Mouse (Mus musculus): Measurements from ENCODE around the gene Cdx2. TPM values are rescaled to one million over a fixed set of nuclear protein-coding genes. Genes with fewer than 3 reads are reported as not detected.
A peak's percentile ranks its signal among the peaks of the same experiment; 100 is the strongest.

Gene Cdx2
- polyA plus RNA-seq, 1 experiment from 2014 or later, result not detected

GRCm38 (mm10) chr5:147332711-147333110, 25.6 kb upstream of the Cdx2 start:
- no peaks in the 10 kb centered on the region for H3K9me3 ChIP-seq (replicated peaks)
- 44% methylated on average over 7 of the region's 7 CpGs for WGBS
- H3K27ac ChIP-seq, result no peak overlapping the region
- H3K4me1 ChIP-seq, result peaks cover 4% of the 10 kb centered on the region; the same call in 1 of the 2 replicates
- H3K9ac ChIP-seq, result no peak overlapping the region
- no peak for ATAC-seq (ENCODE audit: low FRiP score)
- H3K4me2 ChIP-seq (replicated peaks), result no peak overlapping the region
- peaks cover 7% of the 10 kb centered on the region; the same call in 1 of the 2 replicates for H3K27me3 ChIP-seq
- no peaks in the 10 kb centered on the region for H3K36me3 ChIP-seq
- H3K4me3 ChIP-seq, result no peak overlapping the region

GRCm38 (mm10) chr5:147331547-147331946, 24.5 kb upstream of the Cdx2 start:
- peaks cover 7% of the 10 kb centered on the region; the same call in 1 of the 2 replicates for H3K27me3 ChIP-seq
- H3K4me2 ChIP-seq (replicated peaks), result no peak overlapping the region
- H3K27ac ChIP-seq, result no peak overlapping the region
- no peak for ATAC-seq (ENCODE audit: low FRiP score)
- no peaks in the 10 kb centered on the region for H3K36me3 ChIP-seq
- H3K4me1 ChIP-seq, result peaks cover 4% of the 10 kb centered on the region; the same call in 1 of the 2 replicates
- 44% methylated on average over 2 of the region's 2 CpGs for WGBS
- no peak overlapping the region for H3K9ac ChIP-seq
- no peak overlapping the region for H3K4me3 ChIP-seq
- H3K9me3 ChIP-seq (replicated peaks), result no peaks in the 10 kb centered on the region

GRCm38 (mm10) chr5:147329946-147330345, 22.9 kb upstream of the Cdx2 start:
- no peaks in the 10 kb centered on the region for H3K9me3 ChIP-seq (replicated peaks)
- H3K4me3 ChIP-seq, result no peak overlapping the region
- peaks cover 7% of the 10 kb centered on the region; the same call in 1 of the 2 replicates for H3K27me3 ChIP-seq
- 82% methylated on average over 11 of the region's 11 CpGs for WGBS
- H3K9ac ChIP-seq, result no peak overlapping the region
- no peaks in the 10 kb centered on the region for H3K36me3 ChIP-seq
- no peak for ATAC-seq (ENCODE audit: low FRiP score)
- H3K4me1 ChIP-seq, result peaks cover 4% of the 10 kb centered on the region; the same call in 1 of the 2 replicates
- no peak overlapping the region for H3K4me2 ChIP-seq (replicated peaks)
- no peak overlapping the region for H3K27ac ChIP-seq

GRCm38 (mm10) chr5:147327636-147328035, 20.6 kb upstream of the Cdx2 start:
- Histone ChIP-seq H3K27me3 (peaks cover 15% of the 10 kb centered on the region), H3K9me3 (replicated peaks) (no peaks in the 10 kb centered on the region), H3K4me2 (replicated peaks) (no peak overlapping the region), H3K36me3 (no peaks in the 10 kb centered on the region), H3K4me3 (no peak overlapping the region), H3K27ac (no peak overlapping the region), H3K4me1 (peaks cover under 1% of the 10 kb centered on the region; the same call in 1 of the 2 replicates), H3K9ac (no peak overlapping the region)
- no peak for ATAC-seq (ENCODE audit: low FRiP score)
- 94% methylated on average over 5 of the region's 5 CpGs for WGBS

- H3K4me2 ChIP-seq (replicated peaks), result no peak overlapping the region
- no peaks in the 10 kb centered on the region for H3K4me1 ChIP-seq
- H3K9me3 ChIP-seq (replicated peaks), result no peaks in the 10 kb centered on the region
- WGBS, result 77% methylated on average over 11 of the region's 11 CpGs
- H3K36me3 ChIP-seq, result no peaks in the 10 kb centered on the region
- no peak overlapping the region for H3K4me3 ChIP-seq
- peaks cover 32% of the 10 kb centered on the region for H3K27me3 ChIP-seq
- no peak overlapping the region for H3K27ac ChIP-seq
- no peak overlapping the region for H3K9ac ChIP-seq
- ATAC-seq (ENCODE audit: low FRiP score), result no peak
These were observed 18.9 kb upstream of the Cdx2 start for GRCm38 (mm10) chr5:147325931-147326330.

- no peak for ATAC-seq (ENCODE audit: low FRiP score)
- Histone ChIP-seq H3K27ac (no peak overlapping the region), H3K4me2 (replicated peaks) (no peak overlapping the region), H3K9ac (no peak overlapping the region), H3K27me3 (peaks cover 50% of the 10 kb centered on the region), H3K4me3 (no peak overlapping the region), H3K4me1 (no peaks in the 10 kb centered on the region), H3K36me3 (no peaks in the 10 kb centered on the region), H3K9me3 (replicated peaks) (no peaks in the 10 kb centered on the region)
- 22% methylated on average over 17 of the region's 17 CpGs for WGBS
These were observed 16.3 kb upstream of the Cdx2 start for GRCm38 (mm10) chr5:147323237-147323917.

- WGBS, result 77% methylated on average over 8 of the region's 8 CpGs
- H3K36me3 ChIP-seq, result no peaks in the 10 kb centered on the region
- no peaks in the 10 kb centered on the region for H3K4me1 ChIP-seq
- no peak for ATAC-seq (ENCODE audit: low FRiP score)
- H3K27me3 ChIP-seq, result peaks cover 62% of the 10 kb centered on the region
- H3K27ac ChIP-seq, result no peak within 1 kb of the TSS
- no peak within 1 kb of the TSS for H3K4me2 ChIP-seq (replicated peaks)
- no peaks in the 10 kb centered on the region for H3K9me3 ChIP-seq (replicated peaks)
- H3K9ac ChIP-seq, result no peak within 1 kb of the TSS
- no peak within 1 kb of the TSS for H3K4me3 ChIP-seq
These were observed 15.1 kb upstream of the Cdx2 start, which contains the start of gene Urad for GRCm38 (mm10) chr5:147322183-147322582. TSS of gene Urad (minus strand) at chr5:147322440.

GRCm38 (mm10) chr5:147319653-147320052, 12.6 kb upstream of the Cdx2 start:
- H3K27ac ChIP-seq, result no peak overlapping the region
- H3K4me3 ChIP-seq, result no peak overlapping the region
- ATAC-seq (ENCODE audit: low FRiP score), result peak; percentile 39; the same call in 1 of the 2 replicates
- H3K4me2 ChIP-seq (replicated peaks), result no peak overlapping the region
- H3K9me3 ChIP-seq (replicated peaks), result no peaks in the 10 kb centered on the region
- H3K4me1 ChIP-seq, result peaks cover 5% of the 10 kb centered on the region; the same call in 1 of the 2 replicates
- H3K27me3 ChIP-seq, result peaks cover 87% of the 10 kb centered on the region
- H3K9ac ChIP-seq, result no peak overlapping the region
- H3K36me3 ChIP-seq, result no peaks in the 10 kb centered on the region

- Histone ChIP-seq H3K4me1 (peaks cover 5% of the 10 kb centered on the region; the same call in 1 of the 2 replicates), H3K9me3 (replicated peaks) (no peaks in the 10 kb centered on the region), H3K36me3 (no peaks in the 10 kb centered on the region), H3K27me3 (peaks cover 99% of the 10 kb centered on the region), H3K27ac (no peak overlapping the region), H3K9ac (no peak overlapping the region), H3K4me3 (no peak overlapping the region), H3K4me2 (replicated peaks) (no peak overlapping the region)
- WGBS, result 21% methylated on average over 7 of the region's 7 CpGs
- no peak for ATAC-seq (ENCODE audit: low FRiP score)
These were observed 10.9 kb upstream of the Cdx2 start for GRCm38 (mm10) chr5:147317991-147318390.

- H3K9ac ChIP-seq, result no peak overlapping the region
- H3K4me3 ChIP-seq, result no peak overlapping the region
- WGBS, result 2% methylated on average over 7 of the region's 7 CpGs
- H3K4me2 ChIP-seq (replicated peaks), result no peak overlapping the region
- peaks cover 99% of the 10 kb centered on the region for H3K27me3 ChIP-seq
- H3K36me3 ChIP-seq, result no peaks in the 10 kb centered on the region
- no peaks in the 10 kb centered on the region for H3K9me3 ChIP-seq (replicated peaks)
- H3K27ac ChIP-seq, result no peak overlapping the region
- no peak for ATAC-seq (ENCODE audit: low FRiP score)
- H3K4me1 ChIP-seq, result peaks cover 5% of the 10 kb centered on the region; the same call in 1 of the 2 replicates
These were observed 10.3 kb upstream of the Cdx2 start for GRCm38 (mm10) chr5:147317321-147317720.

GRCm38 (mm10) chr5:147315432-147316075, 8.5 kb upstream of the Cdx2 start:
- WGBS, result under 1% methylated on average over 25 of the region's 25 CpGs
- no peak overlapping the region for H3K4me3 ChIP-seq
- no peak overlapping the region for H3K9ac ChIP-seq
- H3K27ac ChIP-seq, result no peak overlapping the region
- H3K36me3 ChIP-seq, result no peaks in the 10 kb centered on the region
- H3K4me1 ChIP-seq, result peaks cover 5% of the 10 kb centered on the region; the same call in 1 of the 2 replicates
- no peak for ATAC-seq (ENCODE audit: low FRiP score)
- no peak overlapping the region for H3K4me2 ChIP-seq (replicated peaks)
- peaks cover 99% of the 10 kb centered on the region for H3K27me3 ChIP-seq
- no peaks in the 10 kb centered on the region for H3K9me3 ChIP-seq (replicated peaks)

- WGBS, result under 1% methylated on average over 39 of the region's 39 CpGs
These were observed 7.8 kb upstream of the Cdx2 start for GRCm38 (mm10) chr5:147314646-147315431.

More at GRCm38 (mm10) chr5:147314646-147315431, 7.8 kb upstream of the Cdx2 start:
- Histone ChIP-seq H3K9me3 (replicated peaks) (no peaks in the 10 kb centered on the region), H3K27me3 (peaks cover 99% of the 10 kb centered on the region), H3K4me3 (no peak overlapping the region), H3K9ac (no peak overlapping the region), H3K4me2 (replicated peaks) (no peak overlapping the region), H3K4me1 (peaks cover 5% of the 10 kb centered on the region; the same call in 1 of the 2 replicates), H3K36me3 (no peaks in the 10 kb centered on the region), H3K27ac (no peak overlapping the region)
- ATAC-seq (ENCODE audit: low FRiP score), result no peak

All from hindbrain, embryonic 12.5 days (tissue).